Mouse (Mus musculus): ENCODE measurements around the gene Rpl34. TPM values are rescaled to one million over a fixed set of nuclear protein-coding genes. Genes with fewer than 3 reads are reported as not detected.

Rpl34 gene
- total RNA-seq, 2 experiments from 2014 or later = 327 to 329 TPM

DNA sequence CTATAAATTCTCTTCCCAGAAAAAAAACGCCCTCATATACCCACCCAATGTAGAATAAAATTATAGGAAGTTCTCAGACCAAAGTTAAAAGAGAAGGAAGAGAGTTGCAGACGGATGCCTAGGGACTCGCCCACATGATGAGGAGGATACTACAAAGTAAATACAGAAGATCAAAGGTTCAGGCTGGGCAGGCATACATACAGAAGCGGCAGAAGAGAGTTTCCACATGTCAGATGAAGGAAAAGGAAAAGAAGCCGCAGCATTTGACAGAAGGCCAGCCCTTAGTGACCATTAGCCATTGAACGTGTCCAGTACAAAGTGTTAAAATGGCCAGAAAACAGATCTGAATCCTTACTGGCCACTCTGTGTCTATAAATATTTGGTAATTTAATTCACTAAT is 17.3 kb downstream of the Rpl34 start:
- no peak for DNase-seq

DNA sequence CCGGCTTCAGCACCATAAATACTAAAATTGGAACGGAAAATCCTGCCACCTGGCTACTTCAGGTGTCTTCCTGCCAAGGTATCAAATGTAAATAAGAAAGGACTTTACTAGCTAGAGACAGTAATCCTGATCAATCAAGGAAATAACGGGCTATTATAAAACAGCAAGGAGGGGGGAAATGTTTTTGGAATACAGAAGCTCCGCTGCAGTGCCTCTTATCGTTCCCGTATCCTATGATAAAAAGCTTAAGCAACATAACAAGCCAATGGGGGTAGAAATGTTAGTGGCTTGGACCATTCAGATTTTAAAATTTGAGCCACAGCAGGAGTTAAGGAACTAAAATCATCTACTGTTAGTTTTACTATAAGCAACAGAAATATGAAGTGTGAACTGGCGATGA is 20.1 kb downstream of the Rpl34 start:
- no peak for DNase-seq

DNA sequence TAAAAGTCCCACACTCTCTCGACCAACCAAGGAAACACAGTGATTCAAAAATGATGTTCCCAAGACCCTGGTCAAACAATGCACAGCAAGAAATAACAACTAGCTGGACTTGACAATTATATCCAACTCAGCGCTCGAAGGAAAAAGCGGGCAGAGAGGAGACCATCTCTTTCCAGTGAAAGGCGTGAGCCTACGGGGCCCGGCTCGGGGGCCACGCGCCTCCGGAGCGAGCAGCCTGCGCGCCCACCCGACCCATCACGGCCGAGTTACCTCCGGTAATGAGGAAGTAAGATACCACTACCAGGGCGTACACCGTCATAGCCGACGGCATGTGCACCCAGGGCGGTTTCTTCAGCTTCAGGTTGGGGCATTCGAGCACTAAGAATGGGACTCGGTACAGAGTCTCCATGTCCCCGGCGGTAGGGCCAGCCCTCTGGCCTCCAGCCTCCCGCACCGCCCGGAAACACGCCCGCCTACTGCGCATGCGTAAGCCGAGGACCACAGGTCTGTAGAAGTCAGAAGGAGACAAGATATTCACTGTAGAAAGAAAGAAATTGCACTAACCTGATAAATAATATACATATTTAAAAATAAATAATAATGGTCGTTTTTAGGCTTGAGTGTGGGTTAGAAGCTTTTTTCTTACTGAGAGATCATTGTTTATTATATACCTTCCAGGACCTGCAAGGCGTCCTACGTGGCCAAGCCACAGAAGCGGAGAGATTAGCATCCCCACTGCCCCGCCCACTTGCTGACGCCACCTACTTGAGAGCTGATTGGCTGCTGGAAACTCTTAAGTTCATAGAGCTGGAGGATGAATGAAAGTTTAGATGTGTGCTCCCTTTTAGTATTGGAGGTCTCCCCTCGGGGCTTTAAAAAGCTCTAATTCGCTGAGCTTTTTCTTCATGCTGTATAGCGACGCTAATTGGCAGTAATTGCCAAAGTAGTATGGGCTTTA is 21.0 kb downstream of the Rpl34 start, which contains the start of gene Ostc:
Ostc (minus strand) TSS at position 478 of the 958 bp plus-strand sequence.
- peak; percentile 88 to 89 for DNase-seq

DNA sequence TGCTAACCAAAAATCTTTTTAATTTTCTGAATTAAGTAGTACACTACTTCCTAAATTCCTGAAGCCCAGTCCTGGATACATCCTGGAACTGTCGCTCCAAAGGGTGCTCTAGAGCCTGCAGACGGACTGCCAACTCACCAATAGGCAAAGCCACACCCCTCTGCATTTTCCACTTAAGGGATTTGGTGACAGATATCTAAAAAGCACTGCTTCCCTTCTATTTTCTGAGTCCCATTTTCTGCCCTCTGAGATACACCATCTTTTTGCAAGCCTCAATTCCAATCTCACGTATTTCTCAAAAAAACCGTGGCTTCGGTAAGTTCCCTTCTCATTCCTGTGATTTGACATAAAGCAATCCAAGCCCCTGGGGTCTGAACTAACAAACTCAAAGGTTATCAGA is 21.7 kb downstream of the Rpl34 start:
- no peak for DNase-seq

DNA sequence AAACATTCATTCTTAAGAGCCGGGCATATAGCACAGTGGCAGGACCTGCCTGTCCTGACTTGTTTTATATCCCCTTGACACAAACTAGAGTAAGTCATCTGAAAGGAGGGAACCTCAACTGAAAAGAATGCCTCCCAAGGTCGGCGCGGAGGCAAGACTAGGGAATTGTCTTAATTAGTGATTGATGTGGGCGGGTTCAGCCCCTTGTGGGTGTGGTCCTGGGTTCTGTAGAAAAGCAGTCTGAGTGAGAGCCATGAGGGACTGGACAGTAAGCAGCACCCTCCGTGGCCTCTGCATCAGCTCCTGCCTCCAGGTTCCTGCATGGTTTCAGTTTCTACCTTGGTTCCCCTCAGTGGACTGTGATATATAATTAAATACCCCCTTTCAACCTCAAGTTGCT is 27.9 kb downstream of the Rpl34 start:
- no peak for DNase-seq

DNA sequence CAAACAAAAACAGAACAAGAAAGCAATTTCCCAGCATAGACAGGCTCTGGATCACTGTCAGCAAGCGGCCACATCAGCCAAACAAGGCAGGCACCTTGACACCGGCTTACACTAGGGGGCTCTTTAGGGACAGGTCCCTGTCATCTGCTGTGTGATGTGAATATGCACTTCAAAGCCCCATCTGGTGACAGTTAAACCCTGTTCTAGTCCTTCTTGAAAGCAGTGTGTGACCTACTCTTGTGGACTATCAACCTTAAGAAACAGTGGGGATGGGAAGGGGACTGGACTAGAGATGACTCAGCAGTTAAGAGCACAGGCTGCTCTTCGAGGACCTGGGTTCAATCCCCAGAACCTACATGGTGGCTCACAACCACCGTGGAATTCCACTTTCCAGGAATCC is 32.6 kb downstream of the Rpl34 start:
- no peak for DNase-seq

DNA sequence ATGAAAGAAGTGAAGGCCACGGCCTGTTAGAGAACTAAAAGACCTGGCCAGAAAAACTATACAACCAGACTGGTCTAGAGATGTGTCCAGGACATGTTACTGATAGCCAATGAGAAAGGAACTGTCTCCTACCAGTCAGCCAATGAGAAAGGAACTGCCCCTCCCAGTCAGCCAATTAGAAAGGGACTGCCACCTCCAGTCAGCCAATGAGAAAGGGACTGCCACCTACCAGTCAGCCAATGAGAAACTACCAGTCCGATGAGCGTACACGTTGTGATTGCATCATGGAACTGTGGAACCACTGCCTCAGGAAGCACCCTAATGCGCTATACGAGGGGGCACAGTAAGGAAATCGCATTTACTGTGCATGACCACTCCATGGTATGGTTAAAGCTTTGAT is 35.5 kb downstream of the Rpl34 start:
- DNase-seq = no peak

DNA sequence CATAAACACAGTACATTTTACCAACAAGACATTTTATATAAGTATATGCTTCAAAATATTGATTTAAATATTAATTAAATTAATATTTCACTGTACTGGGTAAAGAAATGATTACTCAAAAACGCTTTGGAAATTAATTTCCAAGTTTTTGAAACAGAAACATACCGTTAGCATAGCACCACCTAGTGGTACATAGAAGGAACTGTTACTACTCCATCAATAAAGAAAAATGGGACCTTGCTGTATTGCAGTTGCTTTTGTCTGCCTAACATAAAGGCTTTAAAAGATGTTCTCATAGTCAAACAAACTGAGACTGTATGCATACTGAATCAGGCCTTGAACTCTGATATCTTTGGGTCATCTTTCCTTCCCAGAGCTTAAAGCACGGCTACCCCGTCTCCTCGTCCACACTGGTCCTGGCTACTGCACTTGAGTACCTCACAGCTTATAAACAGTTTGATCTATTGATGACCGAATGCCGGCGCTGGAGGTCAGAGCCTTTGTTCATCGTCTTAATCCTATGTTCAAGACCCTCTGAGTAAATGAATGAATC is 36.1 kb downstream of the Rpl34 start:
- DNase-seq = no peak

DNA sequence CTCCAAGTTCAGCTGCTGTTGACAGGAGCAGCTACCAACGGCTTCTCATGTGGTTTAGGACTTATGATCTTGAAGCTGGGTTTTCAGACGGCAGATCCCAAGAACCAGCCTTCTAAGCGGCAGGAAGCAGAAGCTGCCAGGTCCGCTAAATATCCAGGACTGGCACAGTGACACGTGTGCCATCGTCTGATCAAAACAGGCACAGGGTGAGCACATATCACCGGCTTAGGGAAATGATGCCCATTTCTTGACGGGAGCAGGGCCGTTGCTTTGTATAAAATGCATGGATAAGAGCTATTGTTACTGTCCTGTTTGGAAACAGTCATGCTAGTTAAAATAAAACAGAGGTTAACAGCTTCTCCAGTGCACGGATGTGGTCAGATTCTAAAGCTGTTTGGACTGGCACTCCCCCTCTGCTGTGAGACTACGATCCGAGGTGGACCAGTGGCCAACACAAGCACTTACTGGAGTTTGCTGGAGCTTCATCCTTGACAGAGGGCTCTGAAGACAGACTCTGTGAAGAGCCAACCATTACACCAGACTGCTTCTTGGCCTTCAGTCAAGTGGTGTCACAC is 38.5 kb downstream of the Rpl34 start:
- no peak for DNase-seq

DNA sequence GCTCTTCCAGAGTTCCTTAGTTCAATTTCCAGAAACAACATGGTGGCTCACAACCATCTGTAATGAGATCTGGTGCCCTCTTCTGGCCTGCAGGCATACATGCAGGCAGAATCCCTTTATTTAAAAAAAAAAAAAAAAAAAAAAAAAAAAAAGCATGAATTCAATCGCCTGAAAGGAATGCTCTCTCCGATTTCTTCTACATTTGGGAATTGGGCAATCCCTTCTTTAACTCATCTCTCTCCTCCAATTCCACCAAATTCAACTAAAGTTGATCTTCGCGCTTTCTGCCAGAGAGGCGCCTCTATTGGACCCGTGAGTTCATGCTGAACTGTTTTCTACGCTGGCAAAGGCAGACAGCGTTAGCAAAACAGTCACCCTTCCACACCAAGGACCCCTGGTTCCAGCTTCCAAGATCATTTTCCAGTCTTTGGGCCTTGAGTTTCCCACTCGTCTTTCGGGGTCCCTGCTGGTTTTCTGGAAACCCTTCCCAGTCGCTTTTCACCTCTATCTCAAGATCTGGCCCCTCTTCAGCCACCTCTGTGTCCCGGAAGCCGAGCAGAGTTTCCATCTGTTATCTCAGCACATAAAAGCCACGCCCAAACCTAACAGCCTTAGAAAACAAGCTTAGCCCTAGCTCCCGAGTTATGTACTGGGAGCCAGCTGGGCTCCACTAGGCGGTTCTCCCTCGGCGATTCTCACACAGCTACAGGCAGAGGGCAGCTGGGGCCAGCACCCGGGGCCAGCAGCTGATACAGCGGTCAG is 39.2 kb downstream of the Rpl34 start:
- DNase-seq = no peak

DNA sequence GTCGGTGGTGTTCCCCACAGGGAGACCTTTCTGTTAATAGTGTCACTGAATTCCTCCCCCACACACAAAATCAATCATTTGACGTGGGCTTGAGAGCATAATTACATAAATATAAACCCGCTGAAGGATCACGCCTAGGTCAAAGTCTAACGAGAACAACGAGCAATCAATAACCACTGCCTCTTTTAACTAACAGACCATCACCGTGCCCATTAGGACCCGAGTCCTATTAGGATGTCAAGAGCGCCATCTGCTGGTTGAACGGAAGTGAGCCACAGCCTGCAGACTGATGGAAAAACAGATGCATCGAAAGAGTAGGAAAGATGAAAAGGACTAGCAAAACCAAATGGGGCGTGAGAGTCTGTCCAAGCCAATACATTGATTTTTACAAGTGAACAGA is 40.6 kb downstream of the Rpl34 start:
- peak; percentile 75 to 87 for DNase-seq

DNA sequence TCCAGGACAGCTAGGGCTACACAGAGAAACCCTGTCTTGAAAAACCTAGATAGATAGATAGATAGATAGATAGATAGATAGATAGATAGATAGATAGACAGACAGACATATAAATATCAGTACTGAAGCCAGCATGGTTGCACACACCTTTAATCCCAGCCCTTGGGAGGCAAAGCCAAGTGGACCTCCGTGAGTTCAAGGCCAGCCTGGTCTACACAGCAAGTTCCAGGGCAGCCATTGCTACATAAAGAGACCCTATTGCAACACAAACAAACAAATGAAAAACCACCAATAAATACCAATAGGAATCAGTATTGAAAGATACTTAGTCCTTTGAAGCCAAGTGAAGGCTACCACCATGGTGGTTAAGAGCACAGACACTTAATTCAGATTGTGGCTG is 43.1 kb downstream of the Rpl34 start:
- no peak for DNase-seq

DNA sequence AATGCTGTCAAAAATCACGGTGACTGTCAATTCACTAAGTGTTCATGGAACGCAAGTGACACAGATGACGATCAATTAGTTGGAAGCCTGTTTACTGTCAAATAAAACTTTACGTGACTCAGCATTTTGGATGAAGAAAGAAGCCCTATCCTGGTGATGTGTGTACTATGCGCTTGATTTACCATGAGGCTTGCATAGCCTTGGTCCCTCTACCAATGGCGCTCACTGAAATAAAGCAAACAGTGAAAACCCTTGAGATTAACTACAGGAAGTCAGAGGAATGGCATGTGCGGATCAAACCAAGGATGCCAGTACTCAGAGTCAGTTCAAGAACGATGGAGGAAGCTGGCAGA is 45.2 kb downstream of the Rpl34 start:
- DNase-seq = no peak

DNA sequence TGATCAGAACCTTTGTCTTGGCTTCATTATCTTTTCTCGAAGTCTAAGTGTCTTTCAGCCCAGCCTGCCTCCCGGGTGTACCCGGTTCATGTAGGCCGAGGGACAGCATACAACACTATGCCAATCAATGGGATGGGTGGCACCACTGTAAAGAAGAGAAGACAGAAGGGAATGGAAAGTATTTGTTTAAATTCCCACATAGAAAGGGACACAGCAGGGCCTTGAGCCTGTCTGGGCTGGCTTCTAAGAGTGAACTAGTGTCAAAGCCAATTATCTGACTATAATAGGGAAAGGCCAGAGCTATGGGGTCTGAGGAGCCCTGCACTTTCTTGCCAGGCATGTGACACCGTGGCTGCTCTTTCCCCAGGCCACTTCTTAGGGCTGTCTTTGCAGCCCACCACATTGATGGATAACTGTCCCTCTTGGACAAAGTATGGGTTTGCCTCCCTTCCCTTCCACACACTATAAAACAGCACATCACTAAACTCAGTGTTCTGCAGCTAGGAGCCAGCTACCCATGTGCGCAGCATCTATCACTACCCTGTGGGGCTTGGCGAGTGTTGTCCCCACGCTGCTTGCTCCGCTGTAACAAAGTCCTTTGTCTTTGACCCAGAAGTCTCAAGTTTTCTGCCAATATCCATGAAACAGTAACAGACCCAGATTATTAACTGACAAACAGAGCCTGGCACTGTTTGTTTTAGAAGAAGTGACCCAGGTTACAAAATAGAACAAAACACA is 45.8 kb downstream of the Rpl34 start:
- no peak for DNase-seq

DNA sequence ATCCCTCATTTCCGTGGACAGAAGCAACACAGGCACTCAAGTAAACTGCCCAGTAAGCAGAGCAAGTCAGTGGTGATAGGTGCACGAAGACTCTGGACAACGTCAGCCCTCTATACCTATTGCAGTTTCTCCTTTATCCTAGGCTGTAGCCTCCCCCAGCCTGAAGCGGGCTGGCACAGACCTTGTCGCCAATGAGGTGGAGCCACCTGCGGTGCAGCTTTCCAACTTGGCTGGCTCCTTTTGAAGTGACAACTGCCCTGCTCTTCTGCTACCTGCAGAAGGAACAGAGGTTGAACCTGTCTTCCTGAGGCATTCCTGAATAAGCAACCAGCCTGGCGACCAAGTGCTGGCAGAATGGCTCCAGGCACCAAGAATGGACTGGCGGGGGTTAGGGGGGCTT is 46.4 kb downstream of the Rpl34 start:
- no peak for DNase-seq

DNA sequence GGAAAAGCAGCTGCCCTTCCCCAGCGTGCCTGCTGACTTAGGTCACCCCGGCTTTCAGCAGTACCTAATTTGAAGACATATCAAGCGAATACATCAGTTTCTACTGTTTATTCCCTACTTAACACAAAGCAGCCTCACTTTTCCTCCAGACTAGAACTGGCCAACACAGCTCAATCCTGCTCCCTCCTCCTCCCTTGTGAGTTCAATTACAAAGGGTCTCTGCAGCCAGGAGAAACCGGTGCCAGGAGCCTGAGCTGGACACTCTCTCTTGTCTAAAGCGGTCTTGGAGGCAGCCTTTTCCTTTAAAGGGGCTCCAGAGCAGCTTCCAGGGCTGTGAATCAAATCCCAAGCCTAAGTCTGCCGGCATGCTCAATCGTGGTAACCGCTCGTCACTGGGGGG is 48.0 kb downstream of the Rpl34 start:
- no peak for DNase-seq

DNA sequence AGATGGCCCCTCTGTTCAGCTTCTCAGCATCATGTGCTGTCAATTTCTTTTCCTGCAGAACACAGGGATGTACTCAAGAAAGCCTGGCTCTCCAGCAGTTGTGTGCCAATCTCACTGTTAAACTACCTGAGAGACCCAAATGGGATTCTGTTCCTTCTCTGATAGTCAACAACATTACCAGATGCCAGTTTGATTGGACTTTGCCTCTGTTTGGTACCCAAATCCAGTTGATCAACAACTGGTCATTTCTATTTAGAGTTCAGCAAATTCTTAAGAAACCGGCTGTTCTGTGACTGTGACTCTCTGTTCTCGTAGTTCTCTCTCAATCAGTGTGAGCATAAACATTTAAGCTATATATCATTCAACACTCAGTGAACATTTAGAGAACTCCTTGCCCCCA is 49.0 kb downstream of the Rpl34 start:
- no peak for DNase-seq

DNA sequence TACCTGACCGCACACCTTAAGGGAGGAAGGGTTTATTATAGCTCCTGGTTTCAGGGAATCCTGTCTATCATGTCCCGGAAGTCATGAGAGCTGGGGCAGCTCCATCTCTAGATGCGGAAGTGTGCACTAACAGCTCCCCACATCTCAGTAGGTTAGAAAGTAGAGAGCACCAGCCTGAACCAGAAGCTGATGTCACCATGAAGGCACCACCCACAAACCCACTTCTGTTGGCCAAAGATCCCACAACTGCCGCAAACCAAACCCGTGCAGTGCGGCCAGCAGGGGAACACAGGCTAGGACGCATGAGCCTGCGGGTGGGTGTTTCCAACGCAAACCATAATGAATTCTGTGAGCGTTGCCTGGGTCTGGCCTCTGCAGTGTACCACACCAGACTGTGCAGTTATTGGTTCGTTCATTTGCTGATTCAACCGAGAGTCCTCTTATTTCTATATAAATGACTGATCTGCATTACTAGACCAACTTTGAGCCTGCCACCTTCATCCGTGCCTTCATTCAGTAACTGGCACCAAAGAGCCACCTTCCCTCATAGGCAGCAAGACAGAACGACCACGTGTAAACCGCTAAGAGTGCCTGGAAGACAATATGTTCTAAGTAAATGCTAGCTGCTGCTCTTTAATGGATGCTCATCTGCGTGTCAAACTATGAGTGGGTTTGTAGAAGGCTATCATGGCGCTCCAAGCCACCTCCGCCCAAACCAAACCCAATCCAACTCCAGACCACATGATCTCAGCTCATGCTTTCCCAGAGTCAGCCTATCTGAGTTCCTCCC is 52.3 kb downstream of the Rpl34 start:
- no peak for DNase-seq
